ENCODE assay signal across 23 mouse cellular contexts in genomic region chr10:59870038-59870437, GRCm38 (mm10). TPM values are rescaled to one million over a fixed set of nuclear protein-coding genes. Genes with fewer than 3 reads are reported as not detected.
DNase-seq lines count a peak whose midpoint lies in the region; ATAC-seq and TF ChIP-seq lines count a peak whose summit lies in the region.
"Had no signal": no experiment of that assay in that cellular context is flagged by ENCODE, and none has a peak within 500 bp of the region (broad histone marks: within the 10 kb centered on the region; RNA-seq: fewer than 3 reads in every experiment).

No protein-coding gene starts in this region.

- H3K9ac ChIP-seq in hindbrain, embryonic 13.5 days: no peak overlapping the region
- H3K9ac ChIP-seq in hindbrain, embryonic 16.5 days (ENCODE audit: low read depth, low read length): no peak overlapping the region
- H3K9ac ChIP-seq in limb, embryonic 13.5 days: no peak overlapping the region
- H3K9ac ChIP-seq in midbrain, postnatal 0 days (replicated peaks; ENCODE audit: low read length, poor library complexity, severe bottlenecking): no peak overlapping the region
- no peak overlapping the region for H3K9ac ChIP-seq in midbrain, embryonic 16.5 days (ENCODE audit: low read depth, low read length)

- H3K27me3 ChIP-seq in hindbrain, embryonic 13.5 days: no peaks in the 10 kb centered on the region
- H3K27me3 ChIP-seq in hindbrain, embryonic 16.5 days (replicated peaks; ENCODE audit: control insufficient read depth, insufficient read depth, low read length): no peaks in the 10 kb centered on the region
- H3K27me3 ChIP-seq in limb, embryonic 13.5 days: no peaks in the 10 kb centered on the region
- no peaks in the 10 kb centered on the region for H3K27me3 ChIP-seq in limb, embryonic 10.5 days (ENCODE audit: low read depth, poor library complexity, severe bottlenecking)
- no peaks in the 10 kb centered on the region for H3K27me3 ChIP-seq in midbrain, postnatal 0 days (ENCODE audit: insufficient read depth, low read length)
- no peaks in the 10 kb centered on the region for H3K27me3 ChIP-seq in midbrain, embryonic 16.5 days (ENCODE audit: control insufficient read depth, insufficient read depth, low read depth, low read length)
- H3K27me3 ChIP-seq: megakaryocyte, embryonic 14.5 days had no signal

- no peak for TF ChIP-seq CTCF in midbrain, postnatal 0 days (IDR thresholded peaks at IDR 0.05)

- peaks cover 2% of the 10 kb centered on the region; the same call in 1 of the 2 replicates for H3K4me1 ChIP-seq in hindbrain, embryonic 13.5 days (replicated peaks)
- peaks cover under 1% of the 10 kb centered on the region; the same call in 1 of the 2 replicates for H3K4me1 ChIP-seq in hindbrain, embryonic 16.5 days (ENCODE audit: control insufficient read depth, insufficient read depth, low read depth, low read length)
- H3K4me1 ChIP-seq in limb, embryonic 13.5 days: no peaks in the 10 kb centered on the region
- H3K4me1 ChIP-seq in limb, embryonic 10.5 days: 0 out of 2 replicates have a peak, but pooled peaks cover under 1% of the 10 kb centered on the region
- H3K4me1 ChIP-seq in midbrain, postnatal 0 days (ENCODE audit: insufficient read depth, low read length): no peaks in the 10 kb centered on the region
- no peaks in the 10 kb centered on the region for H3K4me1 ChIP-seq in midbrain, embryonic 16.5 days (ENCODE audit: control insufficient read depth, insufficient read depth, low read length)

- no peaks in the 10 kb centered on the region for H3K36me3 ChIP-seq in hindbrain, embryonic 13.5 days
- no peaks in the 10 kb centered on the region for H3K36me3 ChIP-seq in hindbrain, embryonic 16.5 days (ENCODE audit: control insufficient read depth, insufficient read depth, low read length)
- peaks cover 4% of the 10 kb centered on the region; the same call in 1 of the 2 replicates for H3K36me3 ChIP-seq in limb, embryonic 13.5 days
- H3K36me3 ChIP-seq in limb, embryonic 10.5 days: no peaks in the 10 kb centered on the region
- no peaks in the 10 kb centered on the region for H3K36me3 ChIP-seq in midbrain, postnatal 0 days (ENCODE audit: insufficient read depth, low read length)
- no peaks in the 10 kb centered on the region for H3K36me3 ChIP-seq in midbrain, embryonic 16.5 days (ENCODE audit: control insufficient read depth, insufficient read depth, low read length)

- no peak overlapping the region for H3K4me2 ChIP-seq in hindbrain, embryonic 13.5 days
- H3K4me2 ChIP-seq in hindbrain, embryonic 16.5 days (ENCODE audit: low read length): no peak overlapping the region
- no peak overlapping the region for H3K4me2 ChIP-seq in limb, embryonic 13.5 days (replicated peaks)
- no peak overlapping the region for H3K4me2 ChIP-seq in midbrain, postnatal 0 days (ENCODE audit: low read depth, low read length, poor library complexity, severe bottlenecking)
- H3K4me2 ChIP-seq in midbrain, embryonic 16.5 days (ENCODE audit: low read length): no peak overlapping the region
- H3K4me2 ChIP-seq: liver, embryonic 11.5 days had no signal

- no peak overlapping the region for H3K27ac ChIP-seq in hindbrain, embryonic 13.5 days
- H3K27ac ChIP-seq in hindbrain, embryonic 16.5 days (ENCODE audit: low read depth, low read length): no peak overlapping the region
- no peak overlapping the region for H3K27ac ChIP-seq in limb, embryonic 13.5 days
- no peak overlapping the region for H3K27ac ChIP-seq in limb, embryonic 10.5 days
- no peak overlapping the region for H3K27ac ChIP-seq in midbrain, postnatal 0 days (ENCODE audit: low read depth, low read length)
- no peak overlapping the region for H3K27ac ChIP-seq in midbrain, embryonic 16.5 days (ENCODE audit: low read length)
- H3K27ac ChIP-seq: heart, adult 2 months; left cerebral cortex, adult 2 months had no signal

- peak; percentile 8; the same call in 1 of the 2 replicates for ATAC-seq in hindbrain, embryonic 13.5 days (ENCODE audit: low FRiP score)
- no peak; the same call in 1 of the 2 replicates for ATAC-seq in hindbrain, embryonic 16.5 days
- ATAC-seq in limb, embryonic 13.5 days (ENCODE audit: low FRiP score, low read depth): 0 out of 2 replicates have a peak, but pooled peaks have one; percentile 19
- ATAC-seq in midbrain, postnatal 0 days (ENCODE audit: low FRiP score): 0 out of 2 replicates have a peak, but pooled peaks have one; percentile 22
- no peak for ATAC-seq in midbrain, embryonic 16.5 days
- no peak for ATAC-seq in CD4-positive, CD25-positive, alpha-beta regulatory T cell, adult 4 months
- ATAC-seq: forebrain, embryonic 14.5 days had no signal

- H3K9me3 ChIP-seq in hindbrain, embryonic 13.5 days: no peaks in the 10 kb centered on the region
- H3K9me3 ChIP-seq in hindbrain, embryonic 16.5 days (ENCODE audit: control insufficient read depth, low read length): no peaks in the 10 kb centered on the region
- 0 out of 2 replicates have a peak, but pooled peaks cover 4% of the 10 kb centered on the region for H3K9me3 ChIP-seq in limb, embryonic 13.5 days
- no peaks in the 10 kb centered on the region for H3K9me3 ChIP-seq in limb, embryonic 10.5 days (replicated peaks)
- no peaks in the 10 kb centered on the region for H3K9me3 ChIP-seq in midbrain, postnatal 0 days (ENCODE audit: low read length)
- no peaks in the 10 kb centered on the region for H3K9me3 ChIP-seq in midbrain, embryonic 16.5 days (replicated peaks; ENCODE audit: control insufficient read depth, low read length, poor library complexity, severe bottlenecking)

- DNase-seq in limb, embryonic 10.5 days (ENCODE audit: low spot score): no peak
- DNase-seq in midbrain, postnatal 0 days (ENCODE audit: low spot score): no peak
- DNase-seq: adrenal gland, adult 2 months; cerebellum, adult 2 months; cerebellum, postnatal 36 days; gastrocnemius, postnatal 14 days; heart, adult 2 months; heart, postnatal 4 days; kidney, postnatal 4 days; layer of hippocampus, adult 9-11 months; left cerebral cortex, postnatal 4 days; lung, postnatal 10 days; right cerebral cortex, postnatal 25 days; thymus, adult 18-20 months had no signal

- 88% methylated on average over 6 of the region's 6 CpGs for WGBS in hindbrain, embryonic 13.5 days
- WGBS in hindbrain, embryonic 16.5 days: 87% methylated on average over 6 of the region's 6 CpGs
- 85% methylated on average over 6 of the region's 6 CpGs for WGBS in limb, embryonic 13.5 days
- WGBS in limb, embryonic 10.5 days: 88% methylated on average over 6 of the region's 6 CpGs
- 91% methylated on average over 6 of the region's 6 CpGs for WGBS in midbrain, postnatal 0 days
- 89% methylated on average over 6 of the region's 6 CpGs for WGBS in midbrain, embryonic 16.5 days

- H3K4me3 ChIP-seq in hindbrain, embryonic 13.5 days: no peak overlapping the region
- H3K4me3 ChIP-seq in hindbrain, embryonic 16.5 days (ENCODE audit: low read length): no peak overlapping the region
- no peak overlapping the region for H3K4me3 ChIP-seq in limb, embryonic 13.5 days
- no peak overlapping the region for H3K4me3 ChIP-seq in limb, embryonic 10.5 days
- no peak overlapping the region for H3K4me3 ChIP-seq in midbrain, postnatal 0 days (ENCODE audit: low read depth, low read length)
- no peak overlapping the region for H3K4me3 ChIP-seq in midbrain, embryonic 16.5 days (ENCODE audit: low read depth, low read length)
- H3K4me3 ChIP-seq: heart, adult 2 months; left cerebral cortex, adult 2 months had no signal

RNA-seq across cellular contexts. Expression of gene Dnajb12, which starts 9.3 kb away (rescaled TPM):
- 18.4 and 19.2 TPM in 2 replicates for polyA plus RNA-seq in hindbrain, embryonic 13.5 days (2015; fragmentation: Nextera tagmentation; extraction: Ambion mirVana)
- 20.6 and 23.7 TPM in 2 replicates for polyA plus RNA-seq in hindbrain, embryonic 16.5 days (2015; fragmentation: Nextera tagmentation; extraction: Ambion mirVana)
- 19.3 and 20.1 TPM in 2 replicates for polyA plus RNA-seq in limb, embryonic 13.5 days (2015; fragmentation: Nextera tagmentation; extraction: Ambion mirVana)
- 25.8 and 28.2 TPM in 2 replicates for polyA plus RNA-seq in limb, embryonic 10.5 days (2016; fragmentation: Nextera tagmentation; extraction: Ambion mirVana)
- 47.9 and 51.6 TPM in 2 replicates for total RNA-seq in midbrain, postnatal 0 days (2014; rRNA removed)
- polyA plus RNA-seq in midbrain, postnatal 0 days (2015; fragmentation: Nextera tagmentation; extraction: Ambion mirVana): 25.7 and 26.3 TPM in 2 replicates
- 18.5 and 19.1 TPM in 2 replicates for polyA plus RNA-seq in midbrain, embryonic 16.5 days (2015; fragmentation: Nextera tagmentation; extraction: Ambion mirVana)
- polyA plus RNA-seq in CD4-positive, CD25-positive, alpha-beta regulatory T cell, adult 4 months (2017; shearing (Covaris generic)): 10 to 100 TPM; 19.1 to 25.2 TPM

Comparison
In these comparisons a context has a peak if more than half of its experiments do, and no peak if none do; other contexts are left out.
1. ATAC-seq: peak in hindbrain, embryonic 13.5 days (single experiment), limb, embryonic 13.5 days (single experiment) and midbrain, postnatal 0 days (single experiment); none in hindbrain, embryonic 16.5 days (single experiment), midbrain, embryonic 16.5 days (single experiment) and CD4-positive, CD25-positive, alpha-beta regulatory T cell, adult 4 months (single experiment).